Comparison of ENCODE assay signal across 30 mouse cellular contexts in genomic region chr11:108322156-108322555, GRCm38 (mm10). TPM values are rescaled to one million over a fixed set of nuclear protein-coding genes. Genes with fewer than 3 reads are reported as not detected.
"Had no signal": no experiment of that assay in that cellular context is flagged by ENCODE, and none has a peak within 500 bp of the region (broad histone marks: within the 10 kb centered on the region; RNA-seq: fewer than 3 reads in every experiment).

No protein-coding gene starts in this region.

- DNase-seq: cerebellum, adult 9-10 months; cerebellum, adult 9-11 months; cerebellum, postnatal 10 days; cerebellum, postnatal 14 days; cerebellum, postnatal 25 days; cerebellum, postnatal 36 days; embryo, embryonic 11 days; forebrain, postnatal 0 days; gastrocnemius, adult 2 months; gastrocnemius, postnatal 10 days; gastrocnemius, postnatal 14 days; gastrocnemius, postnatal 25 days; gastrocnemius, postnatal 36 days; heart, adult 18-20 months; heart, adult 2 months had no signal

- H3K9ac ChIP-seq: embryonic facial prominence, embryonic 12.5 days; embryonic facial prominence, embryonic 13.5 days; embryonic facial prominence, embryonic 15.5 days; forebrain, embryonic 12.5 days; forebrain, embryonic 13.5 days; forebrain, embryonic 15.5 days; forebrain, postnatal 0 days had no signal

- H3K9me3 ChIP-seq: embryonic facial prominence, embryonic 10.5 days; embryonic facial prominence, embryonic 12.5 days; embryonic facial prominence, embryonic 13.5 days; embryonic facial prominence, embryonic 15.5 days; forebrain, embryonic 10.5 days; forebrain, embryonic 12.5 days; forebrain, embryonic 13.5 days; forebrain, embryonic 15.5 days had no signal

- H3K4me3 ChIP-seq: embryonic facial prominence, embryonic 10.5 days; embryonic facial prominence, embryonic 12.5 days; embryonic facial prominence, embryonic 13.5 days; embryonic facial prominence, embryonic 15.5 days; erythroblast, embryonic 14.5 days; forebrain, embryonic 10.5 days; forebrain, embryonic 12.5 days; forebrain, embryonic 13.5 days; forebrain, embryonic 15.5 days; gastrocnemius, adult 2 months; heart, adult 2 months had no signal

- H3K36me3 ChIP-seq: embryonic facial prominence, embryonic 10.5 days; embryonic facial prominence, embryonic 12.5 days; embryonic facial prominence, embryonic 13.5 days; embryonic facial prominence, embryonic 15.5 days; forebrain, embryonic 10.5 days; forebrain, embryonic 12.5 days; forebrain, embryonic 15.5 days had no signal

- H3K27ac ChIP-seq: embryonic facial prominence, embryonic 10.5 days; embryonic facial prominence, embryonic 12.5 days; embryonic facial prominence, embryonic 13.5 days; embryonic facial prominence, embryonic 15.5 days; forebrain, embryonic 10.5 days; forebrain, embryonic 12.5 days; forebrain, embryonic 13.5 days; forebrain, embryonic 15.5 days; gastrocnemius, adult 2 months; heart, adult 2 months had no signal

- H3K4me2 ChIP-seq: embryonic facial prominence, embryonic 12.5 days; embryonic facial prominence, embryonic 13.5 days; embryonic facial prominence, embryonic 15.5 days; forebrain, embryonic 12.5 days; forebrain, embryonic 13.5 days; forebrain, embryonic 15.5 days had no signal

- ATAC-seq: forebrain, embryonic 13.5 days; forebrain, embryonic 14.5 days; forebrain, embryonic 15.5 days; forebrain, embryonic 16.5 days; forebrain, postnatal 0 days had no signal

- H3K4me1 ChIP-seq: forebrain, embryonic 12.5 days; forebrain, embryonic 13.5 days; forebrain, embryonic 15.5 days had no signal

- H3K27me3 ChIP-seq: embryonic facial prominence, embryonic 12.5 days; embryonic facial prominence, embryonic 13.5 days; embryonic facial prominence, embryonic 15.5 days; forebrain, embryonic 12.5 days; forebrain, embryonic 13.5 days; forebrain, embryonic 15.5 days had no signal

RNA-seq across cellular contexts. Expression of gene Apoh, which starts 21.0 kb away (rescaled TPM):
- total RNA-seq: common myeloid progenitor, adult 5-6 weeks; granulocyte monocyte progenitor cell, adult 5-6 weeks; heart, adult 2 months; heart, adult 8-10 months had no signal
- polyA plus RNA-seq: embryonic facial prominence, embryonic 10.5 days; embryonic facial prominence, embryonic 15.5 days; erythroblast, embryonic 14.5 days; forebrain, embryonic 10.5 days; forebrain, embryonic 11.5 days; forebrain, embryonic 12.5 days; forebrain, embryonic 14.5 days; forebrain, embryonic 15.5 days had no signal
